Mouse (Mus musculus) forebrain, embryonic 14.5 days (tissue): ENCODE data around the gene Sept9. TPM values are rescaled to one million over a fixed set of nuclear protein-coding genes. Genes with fewer than 3 reads are reported as not detected.

Experiments
- ATAC-seq: fragments of 200-750 bp; cut with Nextera tagmentation; 2 replicates; pipeline ENCODE4 v1.8.0; 2017; ENCODE audit warnings: mild to moderate bottlenecking, moderate library complexity
- DNase-seq: peaks from one replicate; pipeline ENCODE4 v3.0.0-alpha.2; 2015; ENCODE audit warnings: low spot score
- H3K27ac ChIP-seq: fragments of 300-500 bp; sonication (generic); 2 replicates; pipeline ENCODE4 v1.5.1; 2014; ENCODE audit warnings: low read depth, mild to moderate bottlenecking, control low read depth, low read length, moderate library complexity
- H3K27me3 ChIP-seq: fragments of 300-500 bp; sonication (generic); replicated peaks from 2 replicates; pipeline ENCODE4 v1.6.1; 2014; ENCODE audit warnings: low read length, control low read depth, mixed read lengths; ENCODE audit not compliant: control insufficient read depth, insufficient read depth
- H3K36me3 ChIP-seq: fragments of 300-500 bp; sonication (generic); 2 replicates; pipeline ENCODE4 v1.6.1; 2014; ENCODE audit warnings: low read length, control low read depth; ENCODE audit not compliant: control insufficient read depth, insufficient read depth
- H3K4me1 ChIP-seq: fragments of 300-500 bp; sonication (generic); 2 replicates; pipeline ENCODE4 v1.6.1; 2014; ENCODE audit warnings: antibody characterized with exemption, low read length, control low read depth; ENCODE audit not compliant: control insufficient read depth, insufficient read depth
- H3K4me2 ChIP-seq: fragments of 300-500 bp; sonication (generic); 2 replicates; pipeline ENCODE4 v1.6.1; 2014; ENCODE audit warnings: mild to moderate bottlenecking, control low read depth, low read length
- H3K4me3 ChIP-seq: fragments of 300-500 bp; sonication (generic); 2 replicates; pipeline ENCODE4 v1.5.1; 2014; ENCODE audit warnings: low read depth, low read length, control low read depth
- H3K9ac ChIP-seq: fragments of 300-500 bp; sonication (generic); 2 replicates; pipeline ENCODE4 v1.6.1; 2014; ENCODE audit warnings: mild to moderate bottlenecking, low read length, control low read depth, moderate library complexity
- H3K9me3 ChIP-seq: fragments of 300-500 bp; sonication (generic); replicated peaks from 2 replicates; pipeline ENCODE4 v1.6.1; 2016; ENCODE audit warnings: low read length, control low read depth, mixed read lengths; ENCODE audit not compliant: control insufficient read depth
- WGBS: fragments of 180-500 bp; shearing (Covaris S2); extraction: QIAGEN DNeasy Blood & Tissue Kit; methylation state at CpG from one replicate; pipeline ENCODE4 v1.1.7; 2014; 5-methylcytosine and 5-hydroxymethylcytosine counted together
- polyA plus RNA-seq: library from polyadenylated mRNA; unstranded; fragments of >200 nt; fragmentation: Nextera tagmentation; extraction: Ambion mirVana; gene quantifications from 2 replicates; pipeline ENCODE4 v1.2.1, GENCODE M21; 2014

Gene Sept9
- polyA plus RNA-seq, 1 experiment from 2014 or later: 113 TPM

GRCm38 (mm10) chr11:117232886-117233458 is 33.5 kb downstream of the Sept9 start:
- ATAC-seq: no peak
- Histone ChIP-seq H3K9me3 (no peaks in the 10 kb centered on the region), H3K4me3 (no peak overlapping the region), H3K27me3 (no peaks in the 10 kb centered on the region), H3K9ac (no peak overlapping the region), H3K4me2 (no peak overlapping the region), H3K36me3 (no peaks in the 10 kb centered on the region), H3K27ac (no peak overlapping the region), H3K4me1 (no peaks in the 10 kb centered on the region)
- no peak for DNase-seq
- WGBS: 55% methylated on average over 10 of the region's 10 CpGs

GRCm38 (mm10) chr11:117233818-117234217 is 34.4 kb downstream of the Sept9 start:
- H3K27me3 ChIP-seq: no peaks in the 10 kb centered on the region
- no peak overlapping the region for H3K9ac ChIP-seq
- ATAC-seq (no peak), DNase-seq (no peak)
- H3K4me1 ChIP-seq: no peaks in the 10 kb centered on the region
- no peak overlapping the region for H3K4me3 ChIP-seq
- H3K9me3 ChIP-seq: no peaks in the 10 kb centered on the region
- no peak overlapping the region for H3K27ac ChIP-seq
- 76% methylated on average over 8 of the region's 8 CpGs for WGBS
- H3K36me3 ChIP-seq: no peaks in the 10 kb centered on the region
- H3K4me2 ChIP-seq: no peak overlapping the region

DNA sequence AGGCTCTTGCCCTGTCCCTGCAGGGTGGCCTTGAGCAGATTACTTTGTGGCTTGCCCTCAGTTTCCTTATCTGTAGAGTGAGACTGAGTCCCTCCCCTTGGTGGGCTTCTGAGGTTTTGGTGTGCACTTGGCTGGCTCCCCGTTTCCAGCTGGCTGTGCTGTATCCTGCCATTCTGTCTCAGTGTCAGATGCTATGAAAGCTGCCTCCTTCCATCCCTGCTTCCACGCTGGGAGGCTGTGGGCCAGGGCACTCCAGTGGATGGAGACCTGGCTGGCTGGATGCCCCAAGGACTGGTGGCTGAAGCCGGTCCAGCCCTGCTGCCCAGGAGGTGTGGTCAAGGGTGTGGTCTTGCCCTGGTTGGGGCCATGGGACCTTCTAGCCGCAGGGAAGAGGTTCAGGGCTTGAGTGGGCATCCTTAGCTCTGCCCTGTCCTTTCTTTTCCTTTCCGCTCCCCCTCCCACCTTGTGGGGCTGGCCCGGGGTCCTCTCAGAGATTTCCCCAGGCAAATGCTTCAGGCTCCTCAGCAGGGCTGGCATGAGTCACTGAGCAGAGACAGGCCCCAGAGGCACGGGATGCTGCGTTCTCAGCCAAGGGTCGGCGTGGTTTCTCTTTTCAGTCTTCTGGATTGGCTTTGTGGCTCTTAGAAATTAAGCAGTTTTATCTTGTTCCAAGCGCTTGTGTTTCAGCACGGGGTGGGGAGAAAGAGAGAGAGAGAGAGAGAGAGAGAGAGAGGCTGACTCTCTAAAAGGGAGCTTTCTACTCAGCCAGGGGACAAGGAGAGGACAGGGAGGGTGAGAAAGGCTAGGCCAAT is 35.8 kb downstream of the Sept9 start:
- ATAC-seq (no peak), DNase-seq (no peak)
- WGBS: 53% methylated on average over 12 of the region's 12 CpGs
- Histone ChIP-seq H3K27ac (no peak overlapping the region), H3K4me1 (no peaks in the 10 kb centered on the region), H3K4me2 (no peak overlapping the region), H3K36me3 (no peaks in the 10 kb centered on the region), H3K4me3 (no peak overlapping the region), H3K9me3 (no peaks in the 10 kb centered on the region), H3K27me3 (no peaks in the 10 kb centered on the region), H3K9ac (no peak overlapping the region)

DNA sequence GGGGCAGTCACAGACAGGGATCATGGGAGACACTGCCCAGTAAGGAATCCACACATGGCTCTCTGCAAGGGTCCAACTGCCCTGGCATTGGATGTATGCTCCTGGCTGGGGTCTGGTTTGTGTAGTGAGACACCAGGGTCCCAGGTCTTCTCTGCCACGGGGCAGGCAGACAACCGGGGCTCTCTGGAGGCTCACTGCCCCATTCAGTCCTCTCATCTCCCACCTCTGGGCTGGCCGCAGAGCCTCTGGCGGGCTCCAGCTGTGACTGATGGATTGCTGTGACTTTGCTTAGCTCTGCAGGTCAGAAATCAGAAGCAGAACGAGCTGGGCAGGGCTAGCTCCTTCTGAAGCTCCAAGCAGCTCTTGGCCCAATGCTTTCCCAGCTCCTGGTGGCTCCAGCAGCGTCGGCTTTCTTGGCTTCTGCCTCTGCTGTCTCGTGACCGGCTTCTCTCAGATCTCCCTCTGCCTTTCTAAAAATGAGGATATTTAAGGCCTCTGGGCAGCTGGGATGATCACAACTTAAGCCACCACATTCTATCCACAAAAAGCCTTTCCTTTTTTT is 36.5 kb downstream of the Sept9 start:
- Histone ChIP-seq H3K4me3 (no peak overlapping the region), H3K27me3 (no peaks in the 10 kb centered on the region), H3K27ac (no peak overlapping the region), H3K4me2 (no peak overlapping the region), H3K36me3 (no peaks in the 10 kb centered on the region), H3K9me3 (no peaks in the 10 kb centered on the region), H3K4me1 (no peaks in the 10 kb centered on the region), H3K9ac (no peak overlapping the region)
- WGBS: 51% methylated on average over 9 of the region's 9 CpGs
- DNase-seq (no peak), ATAC-seq (no peak)

DNA sequence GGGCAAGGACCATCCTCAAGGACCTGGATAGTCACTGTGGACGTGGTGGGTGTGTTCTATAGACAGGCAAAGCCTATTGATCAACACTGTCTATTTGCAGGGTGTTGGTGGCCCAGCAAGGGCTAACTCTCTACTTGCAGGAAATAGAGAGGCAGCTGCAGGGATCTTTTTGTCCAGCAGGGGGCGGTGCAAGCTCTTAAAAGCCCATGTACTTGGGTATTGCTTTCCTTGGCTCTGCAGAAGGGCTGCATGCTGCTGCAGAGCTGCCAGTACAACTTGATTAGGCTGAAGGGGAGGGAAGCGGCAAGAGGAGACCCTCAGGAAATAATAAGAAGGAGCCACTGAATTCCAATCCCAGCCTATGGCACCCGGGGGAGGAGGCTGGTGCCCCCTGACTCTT is 38.7 kb downstream of the Sept9 start:
- Histone ChIP-seq H3K9me3 (no peaks in the 10 kb centered on the region), H3K4me3 (no peak overlapping the region), H3K4me1 (no peaks in the 10 kb centered on the region), H3K36me3 (no peaks in the 10 kb centered on the region), H3K27me3 (no peaks in the 10 kb centered on the region), H3K4me2 (no peak overlapping the region), H3K27ac (no peak overlapping the region), H3K9ac (no peak overlapping the region)
- peak; percentile 94 for DNase-seq
- ATAC-seq: peak; percentile 85
- 1% methylated on average over 4 of the region's 4 CpGs for WGBS

DNA sequence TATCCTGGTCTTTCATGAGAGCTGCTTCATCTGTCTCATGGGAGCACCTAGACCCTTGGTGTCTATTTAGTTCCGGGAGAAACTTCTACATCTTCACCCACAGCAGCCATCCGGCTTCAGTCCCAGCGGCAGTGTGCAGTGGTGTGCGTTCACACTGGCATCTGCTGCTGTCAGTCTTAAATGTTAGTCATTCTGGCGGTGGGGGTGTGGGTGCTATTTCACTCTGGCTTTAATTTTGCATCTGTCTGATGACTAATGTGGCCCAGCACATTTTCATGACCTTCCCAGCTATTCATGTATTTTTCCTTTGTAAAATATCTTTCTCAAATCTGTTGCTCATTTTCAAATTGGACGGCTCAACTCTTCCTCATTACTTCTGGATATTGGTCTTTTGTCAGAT is 40.2 kb downstream of the Sept9 start:
- H3K27ac ChIP-seq: no peak overlapping the region
- no peaks in the 10 kb centered on the region for H3K4me1 ChIP-seq
- ATAC-seq (no peak), DNase-seq (no peak)
- H3K9ac ChIP-seq: no peak overlapping the region
- no peaks in the 10 kb centered on the region for H3K36me3 ChIP-seq
- no peaks in the 10 kb centered on the region for H3K27me3 ChIP-seq
- no peaks in the 10 kb centered on the region for H3K9me3 ChIP-seq
- no peak overlapping the region for H3K4me3 ChIP-seq
- H3K4me2 ChIP-seq: no peak overlapping the region
- 84% methylated on average over 6 of the region's 6 CpGs for WGBS

DNA sequence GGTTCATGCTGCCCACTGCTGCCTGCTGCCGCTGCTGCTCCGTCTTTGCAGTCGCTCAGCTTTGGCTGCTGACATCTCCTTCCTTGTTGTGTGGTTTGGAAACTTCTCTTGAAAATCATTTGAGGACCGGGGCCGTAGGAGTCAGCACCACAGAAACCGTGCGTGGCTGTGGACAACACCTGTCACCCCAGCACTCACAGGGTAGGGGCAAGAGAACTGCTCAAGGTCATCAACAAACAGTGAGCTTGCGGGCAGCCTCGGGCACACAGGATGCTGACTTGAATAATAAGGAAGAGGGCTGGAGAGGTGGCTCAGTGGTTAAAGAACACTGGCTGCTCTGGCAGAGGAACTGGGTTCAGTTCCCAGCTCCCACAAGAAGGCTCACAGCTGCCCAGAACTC is 40.9 kb downstream of the Sept9 start:
- Histone ChIP-seq H3K9ac (no peak overlapping the region), H3K4me2 (no peak overlapping the region), H3K4me3 (no peak overlapping the region), H3K27me3 (no peaks in the 10 kb centered on the region), H3K9me3 (no peaks in the 10 kb centered on the region), H3K36me3 (no peaks in the 10 kb centered on the region), H3K27ac (no peak overlapping the region), H3K4me1 (no peaks in the 10 kb centered on the region)
- WGBS: 84% methylated on average over 9 of the region's 9 CpGs
- ATAC-seq: no peak
- no peak for DNase-seq

- Histone ChIP-seq H3K9me3 (no peaks in the 10 kb centered on the region), H3K4me3 (no peak overlapping the region), H3K27ac (no peak overlapping the region), H3K27me3 (no peaks in the 10 kb centered on the region), H3K4me1 (no peaks in the 10 kb centered on the region), H3K36me3 (no peaks in the 10 kb centered on the region), H3K9ac (no peak overlapping the region), H3K4me2 (no peak overlapping the region)
- DNase-seq (no peak), ATAC-seq (no peak)
- 90% methylated on average over 11 of the region's 11 CpGs for WGBS
Measured at GRCm38 (mm10) chr11:117240861-117241738, 41.6 kb downstream of the Sept9 start.
